Comparison of ENCODE assay signal across 8 mouse cellular contexts in genomic region chr3:144203259-144203987, GRCm38 (mm10). TPM values are rescaled to one million over a fixed set of nuclear protein-coding genes. Genes with fewer than 3 reads are reported as not detected.
DNase-seq lines count a peak whose midpoint lies in the region; ATAC-seq and TF ChIP-seq lines count a peak whose summit lies in the region.

No protein-coding gene starts in this region.

- 0 out of 2 replicates have a peak, but pooled peaks cover under 1% of the 10 kb centered on the region for H3K27me3 ChIP-seq in forebrain, embryonic 11.5 days (ENCODE audit: control insufficient read depth, insufficient read depth, low read length)
- H3K27me3 ChIP-seq in intestine, embryonic 14.5 days (replicated peaks; ENCODE audit: control insufficient read depth, insufficient read depth, low read length) = no peaks in the 10 kb centered on the region
- no peaks in the 10 kb centered on the region for H3K27me3 ChIP-seq in stomach, postnatal 0 days (ENCODE audit: control insufficient read depth, insufficient read depth, low read length)

- TF ChIP-seq EP300 in stomach, postnatal 0 days (optimal IDR thresholded peaks at IDR 0.05) = no peak

- H3K36me3 ChIP-seq in ES-E14 (ENCODE audit: control insufficient read depth, insufficient read depth, low read length, poor library complexity, severe bottlenecking) = no peaks in the 10 kb centered on the region; the same call in 1 of the 2 replicates
- H3K36me3 ChIP-seq in forebrain, embryonic 11.5 days (ENCODE audit: control insufficient read depth, insufficient read depth, low read length) = no peaks in the 10 kb centered on the region
- peaks cover 22% of the 10 kb centered on the region for H3K36me3 ChIP-seq in intestine, embryonic 14.5 days (ENCODE audit: control insufficient read depth, insufficient read depth, low read length)
- no peaks in the 10 kb centered on the region for H3K36me3 ChIP-seq in stomach, postnatal 0 days (ENCODE audit: control insufficient read depth, insufficient read depth, low read length)

- in situ Hi-C loops in ES-E14 (cut with MboI; ENCODE audit: low sequenced_read_pairs in 2 of 2, unreplicated experiment in 2 of 2) = no loop called here

- peaks cover 0 to 3% of the 10 kb centered on the region in 2 experiments; a peak in 2 of 4 replicates for H3K4me1 ChIP-seq in ES-E14 (ENCODE audit: control insufficient read depth in 2 of 2, insufficient read depth in 2 of 2, low read length in 2 of 2, poor library complexity in 1 of 2)
- H3K4me1 ChIP-seq in forebrain, embryonic 11.5 days (replicated peaks; ENCODE audit: control insufficient read depth, insufficient read depth, low read length) = peaks cover 17% of the 10 kb centered on the region
- peaks cover 22% of the 10 kb centered on the region for H3K4me1 ChIP-seq in intestine, embryonic 14.5 days (replicated peaks; ENCODE audit: control insufficient read depth, insufficient read depth, low read length)
- peaks cover 4% of the 10 kb centered on the region; the same call in 1 of the 2 replicates for H3K4me1 ChIP-seq in stomach, postnatal 0 days (replicated peaks; ENCODE audit: control insufficient read depth, insufficient read depth)

- no peak for ATAC-seq in forebrain, embryonic 11.5 days (replicated peaks; ENCODE audit: low FRiP score)
- no peak for ATAC-seq in intestine, embryonic 14.5 days (replicated peaks; ENCODE audit: low FRiP score, low TSS enrichment, low read depth)
- ATAC-seq in stomach, postnatal 0 days (ENCODE audit: low FRiP score, low TSS enrichment) = no peak

- H3K27ac ChIP-seq in ES-E14 (ENCODE audit: insufficient read depth, low read depth, low read length, poor library complexity, severe bottlenecking) = no peak overlapping the region
- H3K27ac ChIP-seq in forebrain, embryonic 11.5 days (ENCODE audit: low read depth, low read length) = peak overlapping the region; percentile 98
- H3K27ac ChIP-seq in intestine, embryonic 14.5 days (ENCODE audit: low read depth) = peak overlapping the region; percentile 96
- H3K27ac ChIP-seq in stomach, postnatal 0 days (replicated peaks) = peak overlapping the region; percentile 92

- under 1% methylated on average over 15 of the region's 15 CpGs for WGBS in forebrain, embryonic 11.5 days
- WGBS in intestine, embryonic 14.5 days = 1% methylated on average over 15 of the region's 15 CpGs
- under 1% methylated on average over 15 of the region's 15 CpGs for WGBS in stomach, postnatal 0 days

- no peaks in the 10 kb centered on the region for H3K9me3 ChIP-seq in ES-E14 (ENCODE audit: control insufficient read depth, insufficient read depth, low read depth, low read length)
- no peaks in the 10 kb centered on the region for H3K9me3 ChIP-seq in forebrain, embryonic 11.5 days (ENCODE audit: control insufficient read depth, low read length)
- H3K9me3 ChIP-seq in intestine, embryonic 14.5 days (ENCODE audit: control insufficient read depth, low read length) = no peaks in the 10 kb centered on the region
- H3K9me3 ChIP-seq in stomach, postnatal 0 days (ENCODE audit: control insufficient read depth, low read length) = no peaks in the 10 kb centered on the region

- peak overlapping the region; percentile 57 to 65 for H3K4me3 ChIP-seq in ES-E14 (ENCODE audit: insufficient read depth in 1 of 2, low read depth in 1 of 2, low read length in 2 of 2, poor library complexity in 1 of 2, severe bottlenecking in 1 of 2)
- H3K4me3 ChIP-seq in forebrain, embryonic 11.5 days (ENCODE audit: low read depth, low read length) = peak overlapping the region; percentile 79
- peak overlapping the region; percentile 79 for H3K4me3 ChIP-seq in intestine, embryonic 14.5 days (ENCODE audit: low read depth, low read length)
- peak overlapping the region; percentile 83 for H3K4me3 ChIP-seq in stomach, postnatal 0 days (ENCODE audit: low read depth, low read length)

- no peak for TF ChIP-seq CTCF in stomach, postnatal 0 days (IDR thresholded peaks at IDR 0.05; ENCODE audit: low read depth)

- peak overlapping the region; percentile 92 for H3K4me2 ChIP-seq in forebrain, embryonic 11.5 days (ENCODE audit: low read depth, low read length, severe bottlenecking)
- peak overlapping the region; percentile 94 for H3K4me2 ChIP-seq in intestine, embryonic 14.5 days (ENCODE audit: low read length)
- peak overlapping the region; percentile 96 for H3K4me2 ChIP-seq in stomach, postnatal 0 days (replicated peaks; ENCODE audit: low read depth)

- DNase-seq in adrenal gland, adult (ENCODE audit: inconsistent age in 2 of 2, low spot score in 1 of 2) = peak; percentile 23 to 85
- no peak for DNase-seq in adrenal gland, postnatal 4 days (ENCODE audit: low spot score in 2 of 2)
- DNase-seq in ES-E14 (ENCODE audit: low read depth, low spot score) = no peak
- DNase-seq in forebrain, embryonic 11.5 days (ENCODE audit: low spot score) = peak; percentile 64
- peak; percentile 75 for DNase-seq in intestine, embryonic 14.5 days (ENCODE audit: low spot score)
- peak; percentile 22 for DNase-seq in lung, postnatal 10 days
- DNase-seq in stomach, postnatal 0 days (ENCODE audit: low spot score) = peak; percentile 29
- no peak for DNase-seq in natural killer cell, adult 2 months (ENCODE audit: low spot score in 2 of 2)

- no peak overlapping the region for H3K9ac ChIP-seq in ES-E14 (ENCODE audit: insufficient read depth, low read depth, low read length, poor library complexity, severe bottlenecking)
- H3K9ac ChIP-seq in forebrain, embryonic 11.5 days (ENCODE audit: low read length) = peak overlapping the region; percentile 95
- peak overlapping the region; percentile 98 for H3K9ac ChIP-seq in intestine, embryonic 14.5 days (ENCODE audit: low read length)
- H3K9ac ChIP-seq in stomach, postnatal 0 days (ENCODE audit: low read length) = peak overlapping the region; percentile 73

TF ChIP-seq in ES-E14, 5 proteins besides CTCF, POLR2A, EP300 and RAD21:
- TF ChIP-seq ZNF384 (IDR thresholded peaks at IDR 0.05; ENCODE audit: low read depth, low read length) = no peak
- no peak for TF ChIP-seq HCFC1 (IDR thresholded peaks at IDR 0.05; ENCODE audit: borderline replicate concordance, insufficient read depth, low read length)
- TF ChIP-seq ZC3H11A (IDR thresholded peaks at IDR 0.05; ENCODE audit: borderline replicate concordance, low read depth, low read length) = no peak
- TF ChIP-seq CHD2 (IDR thresholded peaks at IDR 0.05; ENCODE audit: low read depth, low read length) = no peak
- no peak for TF ChIP-seq MAFK (IDR thresholded peaks at IDR 0.05; ENCODE audit: insufficient read depth, low read depth, low read length)

RNA-seq across cellular contexts. Expression of gene Lmo4, which starts 1.6 kb away (rescaled TPM):
- total RNA-seq in adrenal gland, postnatal 4 days (2021) = 100 to 1,000 TPM in 1 of 2 experiments, 10 to 100 TPM in 1; 91.9 to 103 TPM
- 10.6 and 17.3 TPM in 2 replicates for total RNA-seq in ES-E14 (2012; rRNA removed)
- polyA plus RNA-seq in forebrain, embryonic 11.5 days (2014; fragmentation: Nextera tagmentation; extraction: Ambion mirVana) = 50.4 and 52.8 TPM in 2 replicates
- 73.4 and 80.0 TPM in 2 replicates for polyA plus RNA-seq in intestine, embryonic 14.5 days (2014; fragmentation: Nextera tagmentation; extraction: Ambion mirVana)
- polyA plus RNA-seq in stomach, postnatal 0 days (2015; fragmentation: Nextera tagmentation; extraction: Ambion mirVana) = 44.8 and 50.7 TPM in 2 replicates

Comparison
In these comparisons a context has a peak if more than half of its experiments do, and no peak if none do; other contexts are left out.
1. DNase-seq: peak in adrenal gland, adult (2 of 2), forebrain, embryonic 11.5 days (single experiment), intestine, embryonic 14.5 days (single experiment), lung, postnatal 10 days (single experiment) and stomach, postnatal 0 days (single experiment); none in adrenal gland, postnatal 4 days (0 of 2), ES-E14 (single experiment) and natural killer cell, adult 2 months (0 of 2).
2. Peak in every context shown above with its lines, with median percentiles within 50 percentile points of each other: H3K4me3 ChIP-seq and H3K4me2 ChIP-seq.